Mouse (Mus musculus) thymus, adult 2 months (tissue): ENCODE results near the gene Cbx7.

ENCODE experiments used
- CTCF ChIP-seq: fragments of 200-500 bp; IDR thresholded peaks from 2 replicates; pipeline ENCODE4 v1.5.1; 2012; ENCODE audit warnings: mild to moderate bottlenecking, control low read depth, low read length, moderate library complexity, borderline replicate concordance; ENCODE audit not compliant: control insufficient read depth, poor library complexity, insufficient read depth; ENCODE audit errors: extremely low read depth
- POLR2A ChIP-seq: fragments of 200-500 bp; IDR thresholded peaks from 2 replicates; pipeline ENCODE4 v1.6.1; 2012; ENCODE audit warnings: mild to moderate bottlenecking, low read length, control low read depth, moderate library complexity; ENCODE audit not compliant: control insufficient read depth, poor library complexity, insufficient read depth; ENCODE audit errors: extremely low read depth

- TF ChIP-seq CTCF = no peak
- TF ChIP-seq POLR2A = no peak
Observed at GRCm38 (mm10) chr15:79906855-79907254, 64.1 kb downstream of the Cbx7 start.
